Mouse (Mus musculus) adrenal gland (tissue): ENCODE measurements around the gene Pla2g12b.

Experiments
- intact Hi-C: fragments of 180-260 bp; cut with DNase I; formaldehyde crosslinking; loops from one replicate; pipeline ENCODE4 v1.15.1; 2025

Gene Pla2g12b

DNA sequence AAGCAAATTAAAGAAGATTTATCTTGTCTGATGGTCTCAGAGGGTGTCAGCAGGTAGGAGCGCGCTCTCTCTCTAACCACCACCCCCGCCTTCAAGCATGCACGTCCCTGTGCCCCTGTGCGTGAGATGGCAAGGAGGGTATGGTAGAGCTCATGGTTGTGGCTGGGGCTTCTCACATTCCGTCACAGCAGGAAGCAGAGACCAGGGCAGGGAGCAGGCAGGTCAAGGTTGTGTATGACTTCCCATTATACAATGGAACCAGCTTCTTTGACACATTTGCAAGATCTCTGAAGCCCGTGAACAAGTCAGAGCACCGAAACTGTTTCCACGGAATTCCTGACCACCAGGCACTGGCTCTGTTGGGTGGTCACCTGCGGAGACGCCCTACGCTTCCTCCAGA lies 6.8 kb downstream of the Pla2g12b start:
- intact Hi-C loops = no loop called here

DNA sequence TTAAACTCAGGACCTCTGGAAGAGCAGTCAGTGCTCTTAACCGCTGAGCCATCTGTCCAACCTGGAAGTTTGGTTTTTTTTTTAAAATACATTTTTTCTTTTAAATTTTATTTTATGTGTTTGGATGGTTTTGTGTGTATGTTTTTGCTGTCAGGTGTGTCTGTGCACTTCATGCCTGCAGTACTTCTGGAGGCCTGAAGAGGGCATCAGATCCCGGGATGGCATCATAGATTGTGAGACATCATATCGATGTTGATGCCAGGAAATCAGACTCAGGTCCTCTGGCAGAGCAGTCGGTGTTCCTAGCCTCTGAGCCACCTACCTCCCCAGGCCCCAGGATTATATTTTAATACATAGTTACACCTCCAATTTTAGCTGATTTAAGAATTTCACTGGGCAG lies 10.3 kb downstream of the Pla2g12b start:
- intact Hi-C loops = no loop called here

GRCm38 (mm10) chr10:59416623-59417022 lies 13.2 kb downstream of the Pla2g12b start:
- intact Hi-C loops = no loop called here

- intact Hi-C loops = no loop called here
Measured at GRCm38 (mm10) chr10:59419516-59419915, 16.1 kb downstream of the Pla2g12b start.

DNA sequence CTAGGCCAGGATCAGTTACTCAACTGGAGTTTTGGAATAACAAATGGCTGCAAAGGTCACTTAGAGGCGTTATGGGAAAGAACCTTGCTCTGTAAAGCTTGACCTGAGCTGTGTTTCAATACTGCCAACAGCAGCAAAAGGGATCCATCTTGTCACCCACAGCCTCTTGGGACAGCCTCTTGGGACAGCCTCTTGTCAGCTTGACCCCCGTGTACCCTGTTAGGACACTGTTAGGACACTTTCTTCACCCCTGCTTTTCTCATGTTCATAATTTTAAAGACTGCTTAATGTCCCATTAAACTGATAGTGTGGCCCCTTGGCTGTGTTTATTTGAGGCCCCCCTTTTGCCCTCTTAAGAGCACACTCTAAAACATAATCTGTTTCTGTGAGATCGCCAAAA lies 21.0 kb downstream of the Pla2g12b start:
- intact Hi-C loops = no loop called here

GRCm38 (mm10) chr10:59425369-59425768 lies 21.9 kb downstream of the Pla2g12b start:
- intact Hi-C loops = no loop called here

DNA sequence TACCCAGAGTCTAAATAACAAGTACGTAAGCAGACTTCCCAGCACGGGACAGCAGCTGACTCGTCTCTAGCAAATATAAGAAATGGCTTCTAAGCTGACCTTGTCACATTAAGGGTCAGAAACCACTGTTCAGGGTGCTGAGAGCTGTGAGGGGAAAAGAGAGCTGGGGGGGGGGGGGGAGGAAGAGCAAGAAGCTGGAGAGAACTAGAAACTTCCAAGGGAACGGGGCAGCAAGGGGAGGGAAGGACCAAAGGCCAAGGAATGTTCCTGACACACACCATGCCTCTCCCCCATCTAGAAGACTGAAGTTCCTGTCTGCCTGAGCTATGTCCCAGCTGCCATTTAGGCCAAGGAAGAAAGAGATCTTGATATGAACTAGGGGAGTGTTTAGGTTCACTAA lies 22.9 kb downstream of the Pla2g12b start:
- intact Hi-C loops = no loop called here

- intact Hi-C loops = no loop called here
Measured at GRCm38 (mm10) chr10:59429448-59430135, 26.1 kb downstream of the Pla2g12b start.

GRCm38 (mm10) chr10:59430701-59431218 lies 27.3 kb downstream of the Pla2g12b start:
- intact Hi-C loops = no loop called here

- intact Hi-C loops = no loop called here
Measured at GRCm38 (mm10) chr10:59435746-59436145, 32.3 kb downstream of the Pla2g12b start.

- intact Hi-C loops = no loop called here
Measured at GRCm38 (mm10) chr10:59438651-59439050, 35.2 kb downstream of the Pla2g12b start.

GRCm38 (mm10) chr10:59439508-59439931 lies 36.1 kb downstream of the Pla2g12b start:
- intact Hi-C loops = no loop called here

GRCm38 (mm10) chr10:59440177-59440576 lies 36.7 kb downstream of the Pla2g12b start:
- intact Hi-C loops = no loop called here

- intact Hi-C loops = no loop called here
Measured at GRCm38 (mm10) chr10:59441735-59442134, 38.3 kb downstream of the Pla2g12b start, which contains the start of gene Oit3. Gene Oit3 (minus strand): TSS chr10:59441778.

- intact Hi-C loops = no loop called here
Measured at GRCm38 (mm10) chr10:59443212-59443611, 39.8 kb downstream of the Pla2g12b start.

GRCm38 (mm10) chr10:59444106-59444505 lies 40.6 kb downstream of the Pla2g12b start:
- intact Hi-C loops = no loop called here

GRCm38 (mm10) chr10:59444635-59445034 lies 41.2 kb downstream of the Pla2g12b start:
- intact Hi-C loops = no loop called here

DNA sequence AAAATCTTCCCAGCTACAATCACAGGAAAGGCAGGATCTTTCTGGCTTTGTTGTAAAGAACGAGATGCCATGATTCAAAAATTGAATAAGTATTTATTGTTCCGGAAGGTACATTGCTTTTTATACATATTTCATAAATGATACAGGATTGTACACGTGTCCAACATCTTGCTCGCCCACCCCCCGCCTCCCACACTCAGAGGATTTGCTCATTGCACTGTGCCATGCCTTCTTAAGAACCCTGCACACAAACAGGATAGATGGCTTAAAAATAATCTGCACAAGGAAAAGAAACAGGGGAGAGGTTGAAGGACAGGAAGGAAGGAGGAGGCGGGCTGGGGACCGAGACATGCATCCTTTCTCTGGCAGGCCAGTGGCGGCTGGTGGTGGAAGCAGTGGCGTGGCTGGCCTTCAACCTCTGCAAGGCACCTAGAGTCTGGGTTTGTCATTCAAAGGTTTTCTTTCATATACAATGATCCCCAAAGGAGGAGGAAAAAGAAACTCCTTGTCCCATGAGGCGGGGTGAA lies 43.5 kb downstream of the Pla2g12b start:
- intact Hi-C loops = no loop called here

DNA sequence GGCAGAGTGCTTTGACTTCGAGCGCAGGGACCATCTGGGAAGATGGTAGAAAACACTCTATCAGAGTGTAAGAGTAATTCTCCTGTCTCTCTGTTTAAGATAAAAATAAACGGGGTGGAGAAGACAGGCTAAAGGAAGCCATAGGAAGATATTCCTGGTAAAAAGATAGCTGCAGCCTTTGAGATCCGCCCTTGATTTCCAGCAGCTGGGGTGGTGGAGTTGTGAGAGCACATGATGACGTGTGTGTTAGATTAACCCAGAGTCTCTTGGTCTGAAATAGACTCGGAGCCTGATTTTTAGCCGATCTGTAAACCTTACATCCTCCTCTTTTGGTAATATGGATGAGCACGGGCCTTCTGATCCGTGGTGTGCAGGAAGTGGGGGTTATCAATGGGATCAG lies 44.1 kb downstream of the Pla2g12b start:
- intact Hi-C loops = no loop called here

- intact Hi-C loops = loop anchor here (5.0 to 10.0 kb wide), 2 partner anchors 363 to 410 kb away; no protein-coding TSS in a partner anchor
Measured at GRCm38 (mm10) chr10:59451839-59452238, 48.4 kb downstream of the Pla2g12b start.

DNA sequence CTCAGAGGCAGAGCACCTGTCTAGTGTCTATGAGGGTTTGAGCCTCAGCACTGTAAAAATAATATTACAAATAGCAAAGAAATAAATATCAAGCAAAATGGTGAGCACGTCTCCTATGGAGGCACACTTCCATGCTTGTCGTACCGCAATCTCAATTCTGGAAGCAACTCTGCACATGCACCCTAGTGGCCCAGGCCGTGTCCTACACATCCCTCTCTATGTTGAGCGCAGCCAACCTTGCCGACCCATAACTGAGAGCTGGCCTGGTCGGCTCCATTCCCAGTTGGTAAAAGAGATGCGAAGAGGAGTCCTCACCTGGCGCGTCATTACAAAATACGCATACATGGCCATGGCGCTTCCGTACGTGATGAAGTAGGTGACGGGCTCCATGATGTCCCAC lies 51.2 kb downstream of the Pla2g12b start:
- intact Hi-C loops = loop anchor here (5.0 to 10.0 kb wide), 2 partner anchors 360 to 408 kb away; no protein-coding TSS in a partner anchor

DNA sequence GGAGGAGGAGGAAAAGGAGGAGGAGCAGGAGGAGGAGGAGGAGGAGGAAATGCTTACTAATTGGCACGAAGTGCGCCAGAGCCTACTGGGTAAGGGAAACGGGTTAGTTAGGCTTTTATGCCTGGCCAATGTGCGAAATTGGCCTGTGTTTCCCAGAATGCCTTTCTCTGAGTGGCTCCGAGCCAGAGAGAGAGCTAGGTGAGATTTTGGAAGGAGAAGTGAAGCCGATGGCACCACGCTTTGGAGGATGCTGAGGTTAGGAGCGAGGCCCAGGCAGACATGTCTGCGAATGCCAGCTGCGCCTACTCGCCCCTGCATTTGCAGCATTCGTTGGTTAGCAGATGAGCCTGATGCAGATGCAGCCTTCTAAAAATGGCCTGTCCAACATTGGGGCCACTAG lies 56.3 kb downstream of the Pla2g12b start:
- intact Hi-C loops = loop anchor here (10.0 kb wide), 1 partner anchor 355 kb away; no protein-coding TSS in a partner anchor

GRCm38 (mm10) chr10:59462307-59462706 lies 58.8 kb downstream of the Pla2g12b start:
- intact Hi-C loops = no loop called here
